Mouse (Mus musculus): ENCODE data around the gene Vstm5. TPM values are rescaled to one million over a fixed set of nuclear protein-coding genes. Genes with fewer than 3 reads are reported as not detected.

The Vstm5 gene
- polyA plus RNA-seq, 1 experiment from 2014 or later, result 1.7 TPM

DNA sequence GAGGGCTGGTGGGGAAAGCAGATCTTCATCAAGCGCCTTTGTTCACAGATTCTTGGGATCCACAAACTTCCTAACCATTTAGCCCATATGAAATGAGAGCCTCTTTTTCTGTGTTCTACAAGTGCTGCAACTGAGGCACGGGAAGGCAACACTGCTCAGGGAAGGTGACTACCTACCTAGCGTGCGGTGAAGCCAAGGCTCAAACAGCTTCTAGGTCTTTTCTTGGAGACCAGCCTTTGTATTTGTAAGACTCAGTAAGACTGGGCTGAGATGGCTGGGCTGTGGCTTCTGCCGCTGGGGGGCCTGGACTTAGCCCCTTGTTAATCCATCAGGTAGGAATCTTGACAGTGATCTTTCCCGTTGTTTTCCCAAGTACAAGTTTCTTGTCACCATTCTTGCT is 1.2 kb downstream of the Vstm5 start:
- Histone ChIP-seq H3K4me1 (peaks cover 20% of the 10 kb centered on the region), H3K4me3 (no peak overlapping the region), H3K9me3 (no peaks in the 10 kb centered on the region), H3K27me3 (ENCODE audit: insufficient read depth, poor library complexity, severe bottlenecking) (0 out of 2 replicates have a peak, but pooled peaks cover 16% of the 10 kb centered on the region), H3K36me3 (no peaks in the 10 kb centered on the region), H3K27ac (no peak overlapping the region)
- WGBS, result 88% methylated on average over 6 of the region's 6 CpGs
- DNase-seq (ENCODE audit: low spot score), result peak; percentile 41

DNA sequence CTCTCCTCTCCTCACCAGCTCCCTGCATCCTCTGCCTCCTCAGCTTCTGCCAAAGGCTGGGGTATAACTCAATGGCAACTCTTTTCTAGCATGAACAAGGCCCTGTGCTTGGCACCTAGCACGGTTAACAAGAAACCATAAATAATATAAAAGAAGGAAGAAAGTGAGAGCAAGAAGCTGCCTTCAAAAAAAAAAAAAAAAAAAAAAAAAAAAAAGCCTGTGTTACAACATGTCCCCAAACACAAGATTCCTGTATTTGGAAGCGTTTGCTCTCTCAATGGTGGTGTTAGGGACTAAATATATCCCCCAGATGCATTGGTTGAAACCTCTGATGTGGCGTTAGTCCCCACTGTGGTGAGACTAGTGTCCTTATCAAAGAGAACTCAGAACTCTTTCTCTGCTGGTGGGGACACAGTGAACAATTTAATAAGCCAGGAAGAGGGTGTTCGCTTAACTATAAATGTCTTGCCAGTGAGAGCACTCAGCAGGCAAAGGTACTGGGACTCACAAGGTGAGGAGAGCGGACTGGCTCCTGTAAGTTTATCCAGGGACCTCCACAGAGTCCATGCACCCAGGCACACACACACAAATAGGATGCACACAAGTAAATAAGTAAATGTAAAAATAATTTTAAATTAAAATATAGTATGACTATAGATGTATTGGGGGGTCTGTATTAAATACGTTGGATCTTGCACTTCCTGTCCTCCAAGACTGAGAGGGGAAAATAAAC is 2.2 kb downstream of the Vstm5 start:
- Histone ChIP-seq H3K27ac (no peak overlapping the region), H3K27me3 (ENCODE audit: insufficient read depth, poor library complexity, severe bottlenecking) (0 out of 2 replicates have a peak, but pooled peaks cover 16% of the 10 kb centered on the region), H3K4me1 (peaks cover 20% of the 10 kb centered on the region), H3K36me3 (no peaks in the 10 kb centered on the region), H3K9me3 (no peaks in the 10 kb centered on the region), H3K4me3 (no peak overlapping the region)
- 63% methylated on average over 6 of the region's 6 CpGs for WGBS
- DNase-seq (ENCODE audit: low spot score), result peak; percentile 48

DNA sequence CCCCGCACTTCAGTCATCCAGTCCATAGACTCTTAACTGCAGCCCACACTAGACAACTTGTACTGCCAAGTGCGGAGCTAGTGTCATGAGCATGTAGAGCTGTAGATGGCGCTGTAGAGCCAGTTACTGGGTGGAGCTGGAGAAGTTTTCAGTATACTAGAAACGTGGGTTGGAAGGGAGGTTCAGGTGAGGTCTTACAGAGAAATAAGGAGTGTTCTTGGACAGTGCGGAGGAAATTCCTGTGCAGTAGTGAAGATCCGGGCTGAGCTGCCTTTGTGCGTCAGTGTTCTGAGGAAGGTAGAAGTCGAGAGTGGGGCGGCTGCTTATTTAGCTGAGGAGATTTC is 2.7 kb downstream of the Vstm5 start:
- no peak overlapping the region for H3K4me3 ChIP-seq
- no peak overlapping the region for H3K27ac ChIP-seq
- H3K36me3 ChIP-seq, result no peaks in the 10 kb centered on the region
- 45% methylated on average over 9 of the region's 9 CpGs for WGBS
- H3K9me3 ChIP-seq, result no peaks in the 10 kb centered on the region
- peak; percentile 76 for DNase-seq (ENCODE audit: low spot score)
- peaks cover 20% of the 10 kb centered on the region for H3K4me1 ChIP-seq
- H3K27me3 ChIP-seq (ENCODE audit: insufficient read depth, poor library complexity, severe bottlenecking), result 0 out of 2 replicates have a peak, but pooled peaks cover 16% of the 10 kb centered on the region

DNA sequence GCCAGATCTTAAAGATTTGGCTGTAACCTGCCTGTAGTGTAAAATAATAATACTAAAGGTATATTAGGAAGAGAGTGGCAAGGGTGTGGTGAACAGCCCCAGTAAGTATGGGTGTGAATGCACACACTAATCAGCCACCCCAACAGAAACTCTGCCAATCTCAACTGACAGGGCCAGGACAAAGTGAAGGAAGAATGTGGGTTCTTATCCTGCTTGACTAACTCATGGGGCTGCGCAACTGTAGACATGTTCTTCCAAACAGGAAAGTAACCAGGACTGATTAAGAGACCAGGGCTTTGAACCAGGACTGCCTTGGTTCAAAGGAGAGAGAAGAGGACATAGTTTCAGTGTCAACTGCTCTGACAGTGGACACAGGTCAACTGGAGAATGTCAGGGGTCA is 3.3 kb downstream of the Vstm5 start:
- no peaks in the 10 kb centered on the region for H3K9me3 ChIP-seq
- 75% methylated on average over 1 of the region's 1 CpGs for WGBS
- H3K4me1 ChIP-seq, result peaks cover 20% of the 10 kb centered on the region
- H3K4me3 ChIP-seq, result no peak overlapping the region
- no peaks in the 10 kb centered on the region for H3K36me3 ChIP-seq
- no peak for DNase-seq (ENCODE audit: low spot score)
- 0 out of 2 replicates have a peak, but pooled peaks cover 16% of the 10 kb centered on the region for H3K27me3 ChIP-seq (ENCODE audit: insufficient read depth, poor library complexity, severe bottlenecking)
- no peak overlapping the region for H3K27ac ChIP-seq

DNA sequence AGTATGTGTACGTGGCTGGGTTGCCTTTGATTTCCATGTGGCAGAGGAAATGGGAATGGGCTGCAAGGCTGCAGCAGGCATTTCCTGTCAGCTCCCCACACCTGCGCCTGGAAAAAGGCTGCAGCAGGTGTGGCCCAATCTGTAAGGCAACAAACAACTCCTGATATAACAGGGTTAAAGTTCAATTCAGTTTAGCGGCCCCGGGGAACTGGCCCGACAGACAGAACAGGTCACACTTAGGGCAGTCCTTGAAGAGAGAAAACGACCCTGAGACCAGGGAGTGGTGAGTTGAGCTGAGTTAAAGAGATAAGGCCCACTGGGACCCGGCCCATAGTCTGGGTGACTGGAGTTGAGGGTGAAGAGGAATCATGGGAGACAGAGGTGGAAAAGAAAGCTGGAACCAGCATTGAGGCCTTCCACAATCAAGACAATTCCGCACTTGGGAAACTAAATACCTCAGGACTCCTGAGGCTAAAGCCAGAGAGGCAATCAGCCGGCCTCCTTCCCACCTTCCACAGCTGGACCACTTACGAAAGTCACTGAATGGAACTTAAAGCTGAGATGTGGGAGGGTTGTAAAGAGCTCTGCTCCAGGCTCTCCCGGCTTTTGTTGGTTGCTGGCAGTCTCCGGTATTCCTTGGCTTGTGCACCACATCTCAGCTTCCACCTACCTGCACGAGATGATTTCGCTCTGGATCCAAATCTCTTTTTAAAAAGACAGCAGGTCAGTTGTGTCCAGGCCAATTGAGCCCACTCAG is 6.7 kb downstream of the Vstm5 start:
- H3K4me3 ChIP-seq, result no peak overlapping the region
- no peak overlapping the region for H3K27ac ChIP-seq
- H3K36me3 ChIP-seq, result no peaks in the 10 kb centered on the region
- H3K4me1 ChIP-seq, result 0 out of 2 replicates have a peak, but pooled peaks cover 3% of the 10 kb centered on the region
- WGBS, result 61% methylated on average over 14 of the region's 14 CpGs
- H3K9me3 ChIP-seq, result no peaks in the 10 kb centered on the region
- peak; percentile 13 for DNase-seq (ENCODE audit: low spot score)
- H3K27me3 ChIP-seq (ENCODE audit: insufficient read depth, poor library complexity, severe bottlenecking), result 0 out of 2 replicates have a peak, but pooled peaks cover 3% of the 10 kb centered on the region

DNA sequence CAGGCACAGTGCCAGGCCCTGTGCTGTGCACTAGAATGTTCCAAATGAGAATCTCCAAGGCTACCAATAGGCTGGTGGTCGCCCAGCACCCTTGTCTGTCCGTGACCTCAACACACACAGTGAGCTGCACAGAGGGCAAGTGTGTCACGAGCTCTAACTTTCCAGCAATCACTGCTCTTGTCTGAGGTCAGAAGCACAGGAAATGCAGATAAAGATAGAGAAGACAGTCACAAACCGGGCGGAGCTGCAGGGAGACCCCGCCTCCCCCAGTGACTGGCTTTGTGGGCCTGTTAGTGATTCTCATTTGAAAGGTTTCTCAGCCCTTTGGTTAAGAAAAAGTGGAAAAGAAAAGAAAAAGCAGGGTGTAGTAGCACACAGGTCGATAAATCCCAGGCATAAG is 11.5 kb downstream of the Vstm5 start:
- DNase-seq (ENCODE audit: low spot score), result no peak
- Histone ChIP-seq H3K27me3 (ENCODE audit: insufficient read depth, poor library complexity, severe bottlenecking) (no peaks in the 10 kb centered on the region), H3K9me3 (no peaks in the 10 kb centered on the region), H3K4me3 (no peak overlapping the region), H3K36me3 (no peaks in the 10 kb centered on the region), H3K27ac (no peak overlapping the region), H3K4me1 (0 out of 2 replicates have a peak, but pooled peaks cover 4% of the 10 kb centered on the region)
- WGBS, result 64% methylated on average over 7 of the region's 7 CpGs

DNA sequence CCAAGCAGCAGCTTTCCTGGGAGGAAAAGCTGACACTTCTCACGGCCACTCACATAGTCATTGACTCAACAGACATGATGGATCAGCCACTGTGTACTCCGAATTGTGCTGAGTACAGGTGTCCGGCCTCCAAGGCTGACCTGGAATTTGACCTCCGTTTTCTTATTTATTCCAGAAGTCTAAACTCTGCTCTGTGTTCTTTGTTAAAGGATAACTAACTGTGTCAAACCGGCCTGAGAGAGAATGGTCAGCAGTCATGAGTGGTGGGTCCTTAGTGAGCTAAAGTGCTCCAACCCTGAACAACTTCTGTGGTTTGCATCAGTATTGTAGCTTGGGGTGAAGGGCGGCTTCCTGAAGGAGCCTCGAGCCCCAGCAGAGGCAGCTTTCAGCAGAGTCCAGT is 13.4 kb downstream of the Vstm5 start:
- no peak for DNase-seq (ENCODE audit: low spot score)
- Histone ChIP-seq H3K4me1 (0 out of 2 replicates have a peak, but pooled peaks cover 4% of the 10 kb centered on the region), H3K4me3 (no peak overlapping the region), H3K27ac (no peak overlapping the region), H3K9me3 (no peaks in the 10 kb centered on the region), H3K27me3 (ENCODE audit: insufficient read depth, poor library complexity, severe bottlenecking) (no peaks in the 10 kb centered on the region), H3K36me3 (no peaks in the 10 kb centered on the region)
- WGBS, result 78% methylated on average over 7 of the region's 7 CpGs

GRCm38 (mm10) chr9:15254501-15254900 is 15.7 kb downstream of the Vstm5 start:
- Histone ChIP-seq H3K4me3 (no peak overlapping the region), H3K4me1 (0 out of 2 replicates have a peak, but pooled peaks cover 4% of the 10 kb centered on the region), H3K27ac (no peak overlapping the region), H3K36me3 (no peaks in the 10 kb centered on the region), H3K9me3 (no peaks in the 10 kb centered on the region), H3K27me3 (ENCODE audit: insufficient read depth, poor library complexity, severe bottlenecking) (no peaks in the 10 kb centered on the region)
- no peak for DNase-seq (ENCODE audit: low spot score)
- 79% methylated on average over 7 of the region's 7 CpGs for WGBS

GRCm38 (mm10) chr9:15256214-15256613 is 17.4 kb downstream of the Vstm5 start:
- Histone ChIP-seq H3K27me3 (ENCODE audit: insufficient read depth, poor library complexity, severe bottlenecking) (no peaks in the 10 kb centered on the region), H3K4me3 (no peak overlapping the region), H3K36me3 (peaks cover 14% of the 10 kb centered on the region), H3K4me1 (no peaks in the 10 kb centered on the region), H3K27ac (no peak overlapping the region), H3K9me3 (no peaks in the 10 kb centered on the region)
- DNase-seq (ENCODE audit: low spot score), result no peak
- 73% methylated on average over 3 of the region's 3 CpGs for WGBS

- 93% methylated on average over 8 of the region's 8 CpGs for WGBS
- Histone ChIP-seq H3K4me3 (no peak overlapping the region), H3K36me3 (peaks cover 69% of the 10 kb centered on the region), H3K27me3 (ENCODE audit: insufficient read depth, poor library complexity, severe bottlenecking) (no peaks in the 10 kb centered on the region), H3K27ac (no peak overlapping the region), H3K9me3 (no peaks in the 10 kb centered on the region), H3K4me1 (no peaks in the 10 kb centered on the region)
- no peak for DNase-seq (ENCODE audit: low spot score)
Observed at GRCm38 (mm10) chr9:15261980-15262379, 23.1 kb downstream of the Vstm5 start.

DNA sequence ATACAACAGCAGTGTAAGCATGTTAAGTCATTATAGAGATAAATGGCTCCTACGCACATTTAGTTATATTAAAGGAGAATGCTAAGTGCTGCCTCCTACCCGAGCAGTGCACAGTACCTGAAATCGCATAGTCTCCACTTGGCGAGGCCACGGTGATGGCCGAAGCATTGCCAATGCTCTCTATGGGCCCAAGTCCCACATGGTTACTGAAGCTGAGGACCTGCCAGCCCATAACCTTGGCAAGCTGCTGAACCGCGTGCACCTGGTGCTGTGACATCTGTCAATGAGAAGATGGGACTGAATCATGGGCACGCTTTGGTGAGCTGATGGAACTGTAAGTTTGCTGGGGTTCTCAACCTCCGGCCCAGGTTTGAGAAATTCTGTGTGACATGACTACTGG is 24.6 kb downstream of the Vstm5 start:
- Histone ChIP-seq H3K36me3 (peaks cover 84% of the 10 kb centered on the region), H3K27me3 (ENCODE audit: insufficient read depth, poor library complexity, severe bottlenecking) (no peaks in the 10 kb centered on the region), H3K4me1 (no peaks in the 10 kb centered on the region), H3K9me3 (no peaks in the 10 kb centered on the region), H3K4me3 (no peak overlapping the region), H3K27ac (no peak overlapping the region)
- WGBS, result 94% methylated on average over 10 of the region's 10 CpGs
- DNase-seq (ENCODE audit: low spot score), result no peak

DNA sequence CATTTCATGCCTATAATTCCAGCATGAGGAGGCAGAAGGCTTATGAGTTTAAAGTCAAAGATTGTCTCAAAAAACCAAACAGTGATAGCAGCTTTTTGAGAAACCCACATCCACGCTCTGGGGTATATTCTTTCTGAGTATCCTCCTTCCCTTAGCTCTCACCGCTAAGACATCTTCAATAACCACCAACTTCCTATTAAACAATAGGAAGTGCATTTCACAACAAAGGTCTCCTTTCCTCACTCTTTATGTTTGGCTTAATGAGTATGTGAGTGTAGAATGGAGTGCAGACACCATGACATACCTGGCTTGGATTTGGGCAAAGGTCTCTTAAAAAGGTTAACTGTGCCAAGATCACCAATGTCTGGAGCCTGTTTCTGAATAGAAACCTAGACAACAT is 35.1 kb downstream of the Vstm5 start:
- Histone ChIP-seq H3K9me3 (no peaks in the 10 kb centered on the region), H3K27me3 (ENCODE audit: insufficient read depth, poor library complexity, severe bottlenecking) (no peaks in the 10 kb centered on the region), H3K4me1 (0 out of 2 replicates have a peak, but pooled peaks cover 8% of the 10 kb centered on the region), H3K36me3 (peaks cover 82% of the 10 kb centered on the region), H3K27ac (no peak overlapping the region), H3K4me3 (no peak overlapping the region)
- 96% methylated on average over 2 of the region's 2 CpGs for WGBS
- DNase-seq (ENCODE audit: low spot score), result no peak

GRCm38 (mm10) chr9:15276855-15277254 is 38.0 kb downstream of the Vstm5 start:
- Histone ChIP-seq H3K4me3 (no peak overlapping the region), H3K36me3 (peaks cover 55% of the 10 kb centered on the region), H3K9me3 (no peaks in the 10 kb centered on the region), H3K27me3 (ENCODE audit: insufficient read depth, poor library complexity, severe bottlenecking) (no peaks in the 10 kb centered on the region), H3K27ac (no peak overlapping the region), H3K4me1 (peaks cover 16% of the 10 kb centered on the region)
- DNase-seq (ENCODE audit: low spot score), result no peak
- WGBS, result 90% methylated on average over 4 of the region's 4 CpGs

All from heart, embryonic 10.5 days (tissue).